Mouse (Mus musculus) forebrain, embryonic 14.5 days (tissue): Measurements from ENCODE around the gene Rock2. TPM values are rescaled to one million over a fixed set of nuclear protein-coding genes. Genes with fewer than 3 reads are reported as not detected.

Experiments used
- ATAC-seq: fragments of 200-750 bp; cut with Nextera tagmentation; 2 replicates; pipeline ENCODE4 v1.8.0; 2017; ENCODE audit warnings: mild to moderate bottlenecking, moderate library complexity
- DNase-seq: peaks from one replicate; pipeline ENCODE4 v3.0.0-alpha.2; 2015; ENCODE audit warnings: low spot score
- H3K27ac ChIP-seq: fragments of 300-500 bp; sonication (generic); 2 replicates; pipeline ENCODE4 v1.5.1; 2014; ENCODE audit warnings: low read depth, mild to moderate bottlenecking, control low read depth, low read length, moderate library complexity
- H3K27me3 ChIP-seq: fragments of 300-500 bp; sonication (generic); replicated peaks from 2 replicates; pipeline ENCODE4 v1.6.1; 2014; ENCODE audit warnings: low read length, control low read depth, mixed read lengths; ENCODE audit not compliant: control insufficient read depth, insufficient read depth
- H3K36me3 ChIP-seq: fragments of 300-500 bp; sonication (generic); 2 replicates; pipeline ENCODE4 v1.6.1; 2014; ENCODE audit warnings: low read length, control low read depth; ENCODE audit not compliant: control insufficient read depth, insufficient read depth
- H3K4me1 ChIP-seq: fragments of 300-500 bp; sonication (generic); 2 replicates; pipeline ENCODE4 v1.6.1; 2014; ENCODE audit warnings: antibody characterized with exemption, low read length, control low read depth; ENCODE audit not compliant: control insufficient read depth, insufficient read depth
- H3K4me2 ChIP-seq: fragments of 300-500 bp; sonication (generic); 2 replicates; pipeline ENCODE4 v1.6.1; 2014; ENCODE audit warnings: mild to moderate bottlenecking, control low read depth, low read length
- H3K4me3 ChIP-seq: fragments of 300-500 bp; sonication (generic); 2 replicates; pipeline ENCODE4 v1.5.1; 2014; ENCODE audit warnings: low read depth, low read length, control low read depth
- H3K9ac ChIP-seq: fragments of 300-500 bp; sonication (generic); 2 replicates; pipeline ENCODE4 v1.6.1; 2014; ENCODE audit warnings: mild to moderate bottlenecking, low read length, control low read depth, moderate library complexity
- H3K9me3 ChIP-seq: fragments of 300-500 bp; sonication (generic); replicated peaks from 2 replicates; pipeline ENCODE4 v1.6.1; 2016; ENCODE audit warnings: low read length, control low read depth, mixed read lengths; ENCODE audit not compliant: control insufficient read depth
- WGBS: fragments of 180-500 bp; shearing (Covaris S2); extraction: QIAGEN DNeasy Blood & Tissue Kit; methylation state at CpG from one replicate; pipeline ENCODE4 v1.1.7; 2014; 5-methylcytosine and 5-hydroxymethylcytosine counted together
- polyA plus RNA-seq: library from polyadenylated mRNA; unstranded; fragments of >200 nt; fragmentation: Nextera tagmentation; extraction: Ambion mirVana; gene quantifications from 2 replicates; pipeline ENCODE4 v1.2.1, GENCODE M21; 2014

The Rock2 gene
- polyA plus RNA-seq, 1 experiment from 2014 or later = 12.1 TPM

DNA sequence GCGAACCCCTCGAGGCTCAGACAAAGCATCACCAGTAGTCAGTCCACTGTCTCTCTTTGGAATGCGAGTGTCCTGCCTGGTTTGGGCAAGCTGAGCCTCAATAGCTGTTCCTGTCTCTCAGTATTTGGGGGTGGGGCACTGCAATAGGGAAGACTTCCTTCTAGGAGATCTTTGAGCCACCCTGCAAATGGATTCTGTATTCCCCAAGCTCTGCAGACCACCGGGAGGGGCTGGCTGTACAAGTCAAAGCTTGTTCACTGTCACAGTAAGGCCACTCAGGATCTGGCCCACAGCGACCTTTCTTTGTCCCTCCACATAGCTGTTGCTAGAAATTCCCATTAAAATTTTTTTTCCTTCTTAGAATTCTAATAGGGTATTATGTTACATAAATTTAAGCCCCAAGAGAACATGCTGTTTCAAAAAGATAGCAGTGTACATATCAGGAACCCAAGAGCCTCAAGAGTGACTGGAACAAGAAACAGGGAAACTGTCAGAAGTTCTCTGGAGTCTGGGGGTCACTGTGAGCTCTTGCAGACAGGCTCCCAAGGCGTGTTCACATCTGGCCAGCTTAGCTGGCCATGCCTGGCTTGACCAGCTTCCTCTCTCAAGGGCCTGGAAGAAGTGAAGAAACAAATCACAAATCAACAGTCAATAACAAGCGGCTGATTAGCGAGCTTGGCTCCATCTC, 25.5 kb upstream of the Rock2 start:
- DNase-seq = no peak
- no peaks in the 10 kb centered on the region for H3K9me3 ChIP-seq
- 82% methylated on average over 8 of the region's 8 CpGs for WGBS
- no peak for ATAC-seq
- H3K4me1 ChIP-seq = no peaks in the 10 kb centered on the region
- H3K9ac ChIP-seq = no peak overlapping the region
- no peaks in the 10 kb centered on the region for H3K36me3 ChIP-seq
- H3K4me3 ChIP-seq = no peak overlapping the region
- H3K27ac ChIP-seq = no peak overlapping the region
- H3K27me3 ChIP-seq = no peaks in the 10 kb centered on the region
- H3K4me2 ChIP-seq = no peak overlapping the region

DNA sequence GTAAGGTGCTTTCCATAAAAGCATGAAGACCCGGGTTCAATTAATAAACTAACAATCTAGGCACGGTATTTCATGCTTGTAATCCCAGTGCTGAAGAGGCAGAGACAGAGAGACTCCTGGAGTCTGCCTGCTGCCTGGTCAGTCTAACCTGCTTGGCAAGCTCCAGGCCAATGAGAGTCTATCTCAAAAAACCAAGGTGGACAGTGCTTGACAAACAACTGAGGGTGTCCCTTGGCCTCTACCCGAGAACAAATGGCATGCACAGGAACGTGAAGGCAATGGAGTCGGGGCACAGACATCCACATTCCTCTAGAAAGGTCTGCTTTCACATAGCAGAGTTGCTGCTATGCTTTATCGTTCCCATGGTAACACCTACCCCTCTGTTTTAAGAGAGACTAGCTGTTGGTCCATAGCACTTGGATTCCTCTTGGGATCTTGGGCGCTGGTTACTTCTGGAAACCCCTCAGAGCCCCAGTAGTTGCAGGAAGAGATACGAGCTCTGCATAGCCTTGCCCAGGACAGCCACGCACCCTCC, 24.8 kb upstream of the Rock2 start:
- H3K4me1 ChIP-seq = no peaks in the 10 kb centered on the region
- whole genome bisulfite sequencing = 73% methylated on average over 9 of the region's 9 CpGs
- H3K36me3 ChIP-seq = no peaks in the 10 kb centered on the region
- no peak overlapping the region for H3K9ac ChIP-seq
- H3K27ac ChIP-seq = no peak overlapping the region; the same call in 1 of the 2 replicates
- ATAC-seq (no peak), DNase-seq (no peak)
- H3K4me3 ChIP-seq = no peak overlapping the region
- H3K9me3 ChIP-seq = no peaks in the 10 kb centered on the region
- no peaks in the 10 kb centered on the region for H3K27me3 ChIP-seq
- no peak overlapping the region for H3K4me2 ChIP-seq

GRCm38 (mm10) chr12:16870405-16871068, 24.2 kb upstream of the Rock2 start:
- H3K36me3 ChIP-seq = no peaks in the 10 kb centered on the region
- H3K27ac ChIP-seq = no peak overlapping the region
- WGBS = 62% methylated on average over 8 of the region's 8 CpGs
- DNase-seq (no peak), ATAC-seq (no peak)
- no peaks in the 10 kb centered on the region for H3K27me3 ChIP-seq
- H3K4me3 ChIP-seq = no peak overlapping the region
- no peak overlapping the region for H3K4me2 ChIP-seq
- H3K9ac ChIP-seq = no peak overlapping the region
- no peaks in the 10 kb centered on the region for H3K4me1 ChIP-seq
- H3K9me3 ChIP-seq = no peaks in the 10 kb centered on the region

GRCm38 (mm10) chr12:16872006-16872405, 22.7 kb upstream of the Rock2 start:
- no peaks in the 10 kb centered on the region for H3K4me1 ChIP-seq
- no peak for ATAC-seq
- 81% methylated on average over 1 of the region's 1 CpGs for WGBS
- no peak overlapping the region for H3K27ac ChIP-seq
- H3K36me3 ChIP-seq = no peaks in the 10 kb centered on the region
- no peak for DNase-seq
- no peaks in the 10 kb centered on the region for H3K9me3 ChIP-seq
- H3K4me2 ChIP-seq = no peak overlapping the region
- no peak overlapping the region for H3K4me3 ChIP-seq
- no peaks in the 10 kb centered on the region for H3K27me3 ChIP-seq
- H3K9ac ChIP-seq = no peak overlapping the region

- H3K27me3 ChIP-seq = no peaks in the 10 kb centered on the region
- no peaks in the 10 kb centered on the region for H3K9me3 ChIP-seq
- H3K4me2 ChIP-seq = no peak overlapping the region
- DNase-seq (no peak), ATAC-seq (no peak)
- 87% methylated on average over 7 of the region's 7 CpGs for WGBS
- no peak overlapping the region for H3K9ac ChIP-seq
- H3K4me3 ChIP-seq = no peak overlapping the region
- H3K36me3 ChIP-seq = no peaks in the 10 kb centered on the region
- H3K4me1 ChIP-seq = no peaks in the 10 kb centered on the region
- H3K27ac ChIP-seq = no peak overlapping the region
These were observed 21.7 kb upstream of the Rock2 start for GRCm38 (mm10) chr12:16872926-16873464.

- H3K9ac ChIP-seq = no peak overlapping the region
- no peaks in the 10 kb centered on the region for H3K9me3 ChIP-seq
- WGBS = 89% methylated on average over 7 of the region's 7 CpGs
- ATAC-seq = 0 out of 2 replicates have a peak, but pooled peaks have one; percentile 29
- DNase-seq = peak; percentile 32
- no peaks in the 10 kb centered on the region for H3K27me3 ChIP-seq
- H3K4me3 ChIP-seq = no peak overlapping the region
- no peak overlapping the region for H3K27ac ChIP-seq
- no peaks in the 10 kb centered on the region for H3K4me1 ChIP-seq
- no peaks in the 10 kb centered on the region for H3K36me3 ChIP-seq
- no peak overlapping the region for H3K4me2 ChIP-seq
These were observed 21.1 kb upstream of the Rock2 start for GRCm38 (mm10) chr12:16873549-16873948.

DNA sequence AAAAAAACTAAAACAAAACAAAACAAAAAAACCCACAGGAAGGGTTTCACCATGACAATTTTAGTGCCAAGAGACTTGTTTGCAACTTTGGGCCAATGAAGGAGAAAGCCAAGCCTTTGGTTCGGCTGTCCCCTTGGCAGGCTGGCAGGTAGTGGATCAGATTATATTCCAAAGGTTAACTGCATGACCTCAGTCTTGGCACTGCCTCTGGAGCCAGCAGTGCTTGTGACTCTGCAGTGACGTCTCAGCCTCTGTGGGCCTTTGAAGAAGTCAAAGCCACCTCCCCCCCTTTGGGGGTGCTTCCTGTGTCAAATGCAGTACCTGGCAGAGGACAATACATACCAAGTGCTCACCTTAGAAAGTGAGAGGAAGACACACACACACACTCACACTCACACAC, 20.6 kb upstream of the Rock2 start:
- DNase-seq (no peak), ATAC-seq (no peak)
- Histone ChIP-seq H3K4me1 (no peaks in the 10 kb centered on the region), H3K9ac (no peak overlapping the region), H3K4me2 (no peak overlapping the region), H3K9me3 (no peaks in the 10 kb centered on the region), H3K27ac (no peak overlapping the region), H3K27me3 (no peaks in the 10 kb centered on the region), H3K36me3 (no peaks in the 10 kb centered on the region), H3K4me3 (no peak overlapping the region)
- 64% methylated on average over 2 of the region's 2 CpGs for WGBS

DNA sequence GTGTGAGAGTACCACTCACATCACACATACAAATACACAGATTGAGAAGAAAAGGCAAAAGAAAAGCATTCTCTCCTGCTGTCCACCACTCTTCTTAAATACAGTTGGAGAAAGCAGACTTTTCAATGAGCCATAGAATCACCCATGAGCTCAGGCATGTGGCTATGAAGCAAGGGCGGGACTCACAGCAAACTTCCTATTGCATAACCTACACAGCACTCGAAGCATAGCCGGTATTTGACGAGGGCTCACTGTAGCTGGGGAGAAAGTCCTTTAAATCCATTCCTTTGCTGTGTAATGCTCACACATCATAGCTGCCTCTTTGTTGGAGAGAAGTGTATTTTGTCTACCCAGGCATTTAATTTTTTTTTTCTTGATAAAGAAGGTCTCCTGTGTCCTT, 19.4 kb upstream of the Rock2 start:
- Histone ChIP-seq H3K36me3 (no peaks in the 10 kb centered on the region), H3K27ac (no peak overlapping the region), H3K4me3 (no peak overlapping the region), H3K4me2 (no peak overlapping the region), H3K4me1 (no peaks in the 10 kb centered on the region), H3K27me3 (no peaks in the 10 kb centered on the region), H3K9me3 (no peaks in the 10 kb centered on the region), H3K9ac (no peak overlapping the region)
- 82% methylated on average over 4 of the region's 4 CpGs for WGBS
- ATAC-seq (no peak), DNase-seq (no peak)

- ATAC-seq = no peak
- no peak overlapping the region for H3K9ac ChIP-seq
These were observed 19.0 kb upstream of the Rock2 start for GRCm38 (mm10) chr12:16875678-16876077.

More at GRCm38 (mm10) chr12:16875678-16876077, 19.0 kb upstream of the Rock2 start:
- 79% methylated on average over 7 of the region's 7 CpGs for WGBS
- Histone ChIP-seq H3K27me3 (no peaks in the 10 kb centered on the region), H3K9me3 (no peaks in the 10 kb centered on the region), H3K4me2 (no peak overlapping the region), H3K36me3 (no peaks in the 10 kb centered on the region), H3K4me1 (no peaks in the 10 kb centered on the region), H3K4me3 (no peak overlapping the region), H3K27ac (no peak overlapping the region)
- DNase-seq = no peak
